Mouse (Mus musculus) skeletal muscle tissue, adult 2 months (tissue): ENCODE results near the gene Kdelc2.

ENCODE experiments used
- DNase-seq: peaks from one replicate; pipeline ENCODE4 v3.0.0-alpha.2; 2012; ENCODE audit warnings: low read depth, low spot score

The Kdelc2 gene

GRCm38 (mm10) chr9:53383951-53384866, at the start of gene Kdelc2:
Gene Kdelc2 (plus strand): TSS chr9:53384025.
- DNase-seq: peak; percentile 81

DNA sequence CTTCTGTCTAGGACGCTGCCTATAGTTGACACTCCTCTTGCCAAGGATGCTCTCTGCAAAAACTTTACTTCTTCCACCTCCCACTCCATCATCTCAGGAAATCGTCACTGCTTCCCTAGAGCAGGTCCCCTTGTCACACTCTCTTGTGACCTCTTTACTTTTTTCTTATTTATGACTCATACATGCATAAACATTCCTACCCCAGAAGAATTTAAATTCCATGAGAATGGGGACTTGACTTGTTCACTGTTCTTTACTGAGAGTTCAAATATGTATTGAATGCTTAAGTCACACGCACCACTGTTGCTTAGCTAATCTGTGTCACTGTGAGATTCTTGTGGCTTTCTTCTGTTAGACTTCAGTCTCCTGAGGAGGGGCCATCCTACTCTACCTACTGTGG, 48.7 kb upstream of the Kdelc2 start:
- DNase-seq: no peak

GRCm38 (mm10) chr9:53339603-53340002, 44.2 kb upstream of the Kdelc2 start:
- no peak for DNase-seq

DNA sequence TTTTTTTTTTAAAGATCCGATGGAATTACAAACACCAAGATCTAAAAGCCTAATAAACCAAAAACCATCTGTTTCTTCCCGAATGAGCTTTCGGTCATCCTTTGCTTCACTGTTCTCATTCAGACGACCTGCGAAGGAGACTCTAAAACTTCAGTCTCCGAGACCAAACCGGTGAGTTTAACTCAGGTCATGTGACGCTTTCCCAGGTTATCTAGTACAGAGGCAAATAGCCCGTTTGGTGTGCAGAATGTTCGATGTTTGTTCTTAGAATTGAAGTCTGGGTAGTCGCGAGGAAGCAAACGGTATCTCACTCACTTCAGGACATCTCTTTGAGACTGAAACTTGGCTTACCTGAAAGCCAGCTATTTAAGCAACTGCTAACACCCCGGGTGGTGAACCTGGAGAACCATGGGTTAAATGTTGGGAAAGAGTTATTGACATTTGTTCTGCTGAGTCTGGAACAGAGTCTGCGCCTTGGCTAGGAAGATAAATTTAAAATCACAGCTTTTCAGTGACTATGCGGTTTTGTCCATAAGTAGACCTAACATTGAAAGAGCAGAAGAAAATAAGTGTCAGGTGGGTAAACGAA, 43.4 kb upstream of the Kdelc2 start:
- DNase-seq: no peak

GRCm38 (mm10) chr9:53340969-53341368, 42.9 kb upstream of the Kdelc2 start:
- DNase-seq: peak; percentile 30

GRCm38 (mm10) chr9:53341981-53342380, 41.8 kb upstream of the Kdelc2 start:
- no peak for DNase-seq

DNA sequence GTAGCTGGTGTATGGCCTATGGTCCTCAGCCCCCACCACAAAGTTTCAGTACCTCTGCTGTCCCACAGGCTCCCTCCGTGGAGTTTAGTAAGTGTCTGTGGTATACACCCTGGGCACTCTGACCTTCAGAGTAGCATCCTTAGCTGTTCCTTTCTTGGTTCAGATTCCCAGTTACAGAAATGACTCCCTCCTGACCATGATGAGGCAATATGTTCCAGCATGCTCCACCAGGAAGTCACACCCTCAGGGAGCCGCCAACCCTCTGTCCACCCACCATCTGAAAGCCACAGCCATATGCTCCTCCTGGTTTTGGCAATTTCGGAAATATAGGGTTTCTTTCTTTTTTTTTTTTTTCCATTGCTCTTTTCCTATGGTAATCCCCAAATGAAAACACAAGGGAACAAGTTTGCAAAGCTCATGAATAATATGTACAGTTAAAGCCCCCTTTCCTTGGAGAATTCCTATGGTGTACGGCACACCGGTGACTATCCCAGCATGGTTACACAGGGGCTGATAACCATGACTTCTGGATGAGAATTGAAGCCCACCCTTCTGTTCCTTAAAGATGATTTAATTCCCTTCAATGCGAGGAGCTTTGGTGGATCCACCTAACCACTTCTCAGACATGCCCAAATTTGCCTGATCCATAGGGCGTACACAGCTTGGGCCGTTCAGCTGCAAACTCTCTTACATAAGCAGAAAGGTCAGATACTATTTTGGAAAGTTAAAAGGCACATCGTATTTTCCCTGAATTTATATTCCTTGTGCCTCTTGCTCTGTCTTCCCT, 39.0 kb upstream of the Kdelc2 start:
- peak; percentile 32 for DNase-seq

DNA sequence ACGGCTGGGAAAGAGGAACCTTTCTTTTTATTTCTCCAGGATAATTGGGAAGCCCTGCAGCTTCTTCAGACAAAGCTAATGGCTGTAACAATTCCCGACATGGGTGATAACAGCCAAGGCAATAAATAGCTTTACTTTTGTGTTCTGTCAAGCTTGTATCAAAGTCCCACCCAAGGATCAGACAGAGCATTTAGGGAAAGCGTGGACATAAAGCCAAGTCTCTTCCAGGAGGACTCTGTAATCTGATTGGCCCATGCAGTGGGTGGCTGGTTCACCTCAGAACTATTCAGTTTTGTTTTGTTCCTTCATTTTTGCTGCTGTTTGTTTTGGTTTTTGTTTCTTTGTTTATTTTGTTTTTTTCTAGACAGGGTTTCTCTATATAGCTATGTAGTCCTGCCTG, 38.1 kb upstream of the Kdelc2 start:
- no peak for DNase-seq

GRCm38 (mm10) chr9:53346402-53346801, 37.4 kb upstream of the Kdelc2 start:
- DNase-seq: no peak

DNA sequence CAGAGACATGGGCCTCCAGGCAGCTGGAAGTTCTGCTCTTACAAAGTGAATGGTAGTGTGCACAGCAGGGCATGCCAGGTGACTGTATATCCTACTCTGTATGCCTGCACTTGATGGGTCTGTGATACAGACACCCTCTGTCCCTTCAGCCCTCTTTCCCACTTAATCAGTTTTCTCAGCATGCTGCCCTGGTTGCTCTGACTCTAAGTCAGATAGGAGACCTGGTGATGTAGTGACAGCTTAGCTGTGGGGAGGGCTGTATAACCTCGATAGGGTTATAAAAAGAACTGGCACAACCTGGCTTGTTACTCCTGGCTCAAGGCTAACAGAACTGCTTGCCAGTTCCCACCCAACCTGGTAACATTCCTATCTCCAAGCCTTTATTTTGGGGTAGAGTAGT, 34.6 kb upstream of the Kdelc2 start:
- no peak for DNase-seq

GRCm38 (mm10) chr9:53350331-53350730, 33.5 kb upstream of the Kdelc2 start:
- DNase-seq: no peak

DNA sequence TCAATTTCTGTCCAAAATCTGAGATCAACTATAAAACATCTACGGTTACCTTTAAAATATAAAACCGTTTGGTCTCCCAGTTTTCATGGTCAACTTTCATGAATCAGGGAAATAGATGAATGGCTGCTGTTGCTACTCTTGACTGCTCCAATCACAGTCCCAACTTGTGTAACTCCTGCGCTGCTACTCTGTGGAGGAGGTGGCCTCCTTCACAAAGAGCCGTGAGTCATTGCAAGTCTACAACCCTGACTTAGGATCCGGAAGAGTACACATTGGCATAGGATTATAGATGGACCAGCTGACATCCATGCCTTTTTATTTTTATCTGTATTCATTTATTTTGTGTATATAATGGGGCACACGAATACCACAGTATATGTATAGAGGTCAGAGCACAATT, 31.9 kb upstream of the Kdelc2 start:
- no peak for DNase-seq

DNA sequence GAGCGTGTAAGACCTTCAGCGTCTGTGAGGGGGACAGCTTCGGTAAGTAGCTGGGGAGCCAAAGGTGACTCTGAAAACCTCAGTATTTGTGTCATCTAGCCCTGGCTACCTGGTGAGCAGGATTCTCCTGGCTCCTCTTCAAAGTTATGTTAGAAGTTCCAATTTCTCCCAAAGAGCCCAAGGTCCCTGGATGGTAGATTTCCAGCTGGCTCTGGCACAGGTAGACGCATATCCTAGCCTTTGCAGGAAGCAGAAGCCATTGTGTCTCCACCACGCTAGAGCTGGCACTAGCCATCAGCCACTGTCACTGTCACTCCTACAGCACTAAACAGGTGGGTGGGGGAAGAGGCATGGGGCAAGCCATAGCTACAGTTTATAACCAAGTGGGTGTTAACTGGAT, 30.7 kb upstream of the Kdelc2 start:
- DNase-seq: no peak

DNA sequence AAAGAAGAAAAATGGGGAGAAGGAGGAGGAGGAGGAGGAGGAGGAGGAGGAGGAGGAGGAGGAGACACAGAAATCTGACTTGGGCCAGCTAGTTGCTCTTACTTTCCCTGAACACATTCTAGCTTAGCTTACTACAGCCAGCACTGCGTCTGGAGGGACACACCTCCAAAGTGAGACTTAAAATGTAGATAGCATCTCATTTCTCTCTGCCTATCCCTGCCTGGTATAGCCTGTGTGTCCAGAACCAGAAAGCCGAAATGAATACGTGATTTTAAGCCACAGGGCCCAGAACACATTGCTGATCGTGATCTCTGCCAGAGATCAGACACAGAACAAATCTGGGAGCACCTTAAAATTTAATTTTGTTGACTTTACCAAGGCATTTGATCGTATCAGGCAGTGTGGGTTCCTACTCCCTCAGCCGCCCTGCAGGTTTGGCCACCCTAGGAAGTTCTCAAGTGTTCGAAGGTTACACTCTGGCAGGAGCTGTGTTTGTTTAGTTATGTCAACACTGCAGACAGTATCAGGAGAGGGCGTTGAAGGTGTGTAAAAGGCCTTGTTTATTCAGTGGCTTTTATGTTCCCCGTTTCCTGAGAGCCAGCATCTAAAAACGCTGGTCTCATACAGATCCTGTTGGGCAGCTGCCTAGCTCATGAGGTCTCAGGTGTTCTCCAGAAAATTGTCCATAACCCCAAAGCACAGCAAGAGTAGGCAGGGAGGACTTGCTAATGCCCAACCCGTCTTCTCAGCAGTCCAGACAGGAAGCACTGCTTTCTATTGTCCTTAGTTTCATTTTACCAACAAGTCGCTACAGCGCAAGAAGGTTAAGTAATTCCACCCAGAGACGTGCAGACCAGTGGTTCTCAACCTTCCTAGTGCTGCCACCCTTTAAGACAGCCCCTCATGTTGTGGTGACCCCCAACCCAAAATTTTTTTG, 27.3 kb upstream of the Kdelc2 start:
- DNase-seq: no peak

GRCm38 (mm10) chr9:53371339-53371738, 12.5 kb upstream of the Kdelc2 start:
- DNase-seq: no peak

GRCm38 (mm10) chr9:53375907-53376306, 7.9 kb upstream of the Kdelc2 start:
- no peak for DNase-seq

GRCm38 (mm10) chr9:53376820-53377219, 7.0 kb upstream of the Kdelc2 start:
- DNase-seq: no peak

DNA sequence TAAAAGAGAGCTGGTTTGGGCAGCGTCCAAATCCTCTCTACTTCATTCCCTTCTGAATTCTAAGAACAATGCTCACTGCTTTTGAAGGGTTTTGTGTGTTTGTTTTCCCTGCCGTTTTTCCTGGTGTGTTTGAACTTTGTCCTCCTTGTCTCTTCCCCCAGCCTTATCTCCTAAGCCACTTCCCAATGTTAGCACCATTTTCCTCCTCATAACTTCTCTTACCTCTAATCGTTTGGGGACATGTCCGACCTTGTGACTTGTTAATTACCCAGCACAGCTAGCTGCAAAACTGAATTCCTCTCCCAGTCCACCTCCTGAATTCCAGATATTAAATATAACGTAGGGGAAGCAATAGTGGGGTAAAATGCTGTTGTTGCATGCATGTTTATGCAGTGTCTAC, 6.2 kb upstream of the Kdelc2 start:
- no peak for DNase-seq

DNA sequence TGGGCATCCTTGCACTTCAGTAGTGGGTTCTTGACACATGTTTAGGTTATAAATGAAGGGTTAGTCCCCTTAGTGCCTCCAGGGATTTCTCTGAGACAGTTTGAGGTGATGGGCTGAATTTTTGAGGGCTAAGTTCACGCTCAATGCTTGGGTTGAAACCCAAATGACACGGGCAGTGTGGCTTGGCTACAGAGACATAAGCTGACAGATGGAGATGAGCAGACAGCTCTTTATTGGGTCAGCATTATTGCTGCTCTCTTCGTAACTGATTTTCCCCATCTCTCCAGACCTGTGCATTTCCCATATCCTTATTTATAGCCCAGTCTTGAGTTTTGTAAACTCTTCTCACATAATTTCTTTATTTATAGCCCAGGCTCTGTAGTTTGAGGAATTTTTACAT, 5.7 kb upstream of the Kdelc2 start:
- no peak for DNase-seq

DNA sequence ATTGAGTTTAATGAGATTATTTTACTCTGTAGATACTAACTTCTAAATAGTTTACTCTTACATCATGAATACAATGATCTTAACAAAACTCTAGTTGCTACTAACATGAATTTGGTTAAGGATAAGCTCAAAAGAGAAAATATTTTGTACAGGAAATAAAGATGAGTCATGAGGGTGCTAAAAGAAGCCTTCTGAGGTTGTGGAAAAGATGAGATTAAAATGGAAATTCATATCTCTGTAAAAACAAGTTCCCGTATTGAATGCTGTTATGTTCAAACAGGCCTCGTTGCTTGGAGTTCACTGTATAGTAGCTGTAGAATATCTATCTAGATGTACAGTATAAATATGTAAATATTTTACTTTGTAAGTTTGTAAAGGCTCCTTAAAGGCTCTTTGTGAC, 3.2 kb upstream of the Kdelc2 start:
- no peak for DNase-seq

DNA sequence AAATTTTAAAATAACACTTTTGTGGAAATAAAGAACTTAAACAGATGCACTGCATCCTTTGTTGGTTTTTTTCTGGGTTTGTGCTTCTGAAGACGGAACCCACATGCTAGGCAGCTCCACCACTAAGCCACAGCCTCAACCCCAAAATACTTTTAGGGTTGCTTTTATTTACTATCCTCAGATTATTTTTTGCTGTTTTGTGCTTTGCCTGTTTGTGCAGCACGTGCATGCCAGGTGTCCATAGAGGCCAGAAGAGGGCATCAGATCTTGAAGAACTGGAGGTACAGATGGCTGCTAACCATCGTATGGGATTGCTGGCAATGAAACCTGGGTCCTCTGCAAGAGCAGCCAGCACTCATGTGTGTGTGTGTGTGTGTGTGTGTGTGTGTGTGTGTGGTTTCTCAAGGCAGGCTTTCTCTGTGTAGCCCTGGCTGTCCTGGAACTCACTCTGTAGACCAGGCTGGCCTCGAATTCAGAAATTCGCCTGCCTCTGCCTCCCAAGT, 2.7 kb upstream of the Kdelc2 start:
- DNase-seq: no peak
